Mouse (Mus musculus): ENCODE measurements around the gene Mtmr3. TPM values are rescaled to one million over a fixed set of nuclear protein-coding genes. Genes with fewer than 3 reads are reported as not detected.

The Mtmr3 gene
- polyA plus RNA-seq, 1 experiment from 2014 or later, result 39.9 TPM

Other genes with a start within 250 kb of the Mtmr3 start
- gene Hormad2, start 153.8 kb downstream of the Mtmr3 start, polyA plus RNA-seq (2014; fragmentation: Nextera tagmentation; extraction: Ambion mirVana), result 0.24 TPM in 1 of 2 replicates, not detected in the other
- gene Gm11032, start 25.2 kb upstream of the Mtmr3 start, polyA plus RNA-seq (2014; fragmentation: Nextera tagmentation; extraction: Ambion mirVana), result not detected in 2 replicates
- 19.5 and 20.2 TPM in 2 replicates for gene Ascc2, start 42.9 kb upstream of the Mtmr3 start, polyA plus RNA-seq (2014; fragmentation: Nextera tagmentation; extraction: Ambion mirVana)
- 603 and 721 TPM in 2 replicates for gene Uqcr10, start 109.5 kb upstream of the Mtmr3 start, polyA plus RNA-seq (2014; fragmentation: Nextera tagmentation; extraction: Ambion mirVana)
- 57.3 and 58.3 TPM in 2 replicates for gene Zmat5, start 109.8 kb upstream of the Mtmr3 start, polyA plus RNA-seq (2014; fragmentation: Nextera tagmentation; extraction: Ambion mirVana)
- 2.2 and 2.5 TPM in 2 replicates for gene Cabp7, start 151.9 kb upstream of the Mtmr3 start, polyA plus RNA-seq (2014; fragmentation: Nextera tagmentation; extraction: Ambion mirVana)

Measured in hindbrain, embryonic 14.5 days (tissue).